Mouse (Mus musculus) midbrain, embryonic 15.5 days (tissue): ENCODE results near the gene Gm10775. TPM values are rescaled to one million over a fixed set of nuclear protein-coding genes. Genes with fewer than 3 reads are reported as not detected.

Source experiments
- ATAC-seq: fragments of 200-750 bp; cut with Nextera tagmentation; replicated peaks from 2 replicates; pipeline ENCODE4 v1.8.0; 2017; ENCODE audit warnings: moderate TSS enrichment
- H3K27ac ChIP-seq: fragments of 300-500 bp; sonication (generic); 2 replicates; pipeline ENCODE4 v1.5.1; 2015; ENCODE audit warnings: mild to moderate bottlenecking, inconsistent platforms
- H3K27me3 ChIP-seq: fragments of 300-500 bp; sonication (generic); replicated peaks from 2 replicates; pipeline ENCODE4 v1.6.1; 2015; ENCODE audit warnings: inconsistent platforms
- H3K36me3 ChIP-seq: fragments of 300-500 bp; sonication (generic); replicated peaks from 2 replicates; pipeline ENCODE4 v1.6.1; 2015; ENCODE audit warnings: inconsistent platforms
- H3K4me1 ChIP-seq: fragments of 300-500 bp; sonication (generic); 2 replicates; pipeline ENCODE4 v1.6.1; 2015; ENCODE audit warnings: inconsistent platforms
- H3K4me2 ChIP-seq: fragments of 300-500 bp; sonication (generic); 2 replicates; pipeline ENCODE4 v1.6.1; 2015; ENCODE audit warnings: inconsistent platforms, mild to moderate bottlenecking, moderate library complexity
- H3K4me3 ChIP-seq: fragments of 300-500 bp; sonication (generic); 2 replicates; pipeline ENCODE4 v1.5.1; 2015; ENCODE audit warnings: mild to moderate bottlenecking, inconsistent platforms
- H3K9ac ChIP-seq: fragments of 300-500 bp; sonication (generic); 2 replicates; pipeline ENCODE4 v1.6.1; 2015; ENCODE audit warnings: mild to moderate bottlenecking, inconsistent platforms
- H3K9me3 ChIP-seq: fragments of 300-500 bp; sonication (generic); 2 replicates; pipeline ENCODE4 v1.6.1; 2016; ENCODE audit warnings: inconsistent platforms
- WGBS: fragments of 180-500 bp; shearing (Covaris S2); methylation state at CpG from one replicate; pipeline ENCODE4 v1.1.7; 2015; ENCODE audit warnings: mixed read lengths; 5-methylcytosine and 5-hydroxymethylcytosine counted together
- polyA plus RNA-seq: library from polyadenylated mRNA; unstranded; fragments of >200 nt; fragmentation: Nextera tagmentation; extraction: Ambion mirVana; gene quantifications from 2 replicates; pipeline ENCODE4 v1.2.1, GENCODE M21; 2015

The Gm10775 gene
- polyA plus RNA-seq, 1 experiment from 2014 or later, result 0.14 TPM

- H3K27me3 ChIP-seq, result no peaks in the 10 kb centered on the region
- H3K4me2 ChIP-seq, result peak overlapping the region; percentile 64
- H3K9ac ChIP-seq, result peak overlapping the region; percentile 59
- WGBS, result 16% methylated on average over 9 of the region's 9 CpGs
- peak overlapping the region; percentile 91 for H3K27ac ChIP-seq
- H3K9me3 ChIP-seq, result peaks cover 28% of the 10 kb centered on the region
- peaks cover 15% of the 10 kb centered on the region; the same call in 1 of the 2 replicates for H3K4me1 ChIP-seq
- H3K36me3 ChIP-seq, result peaks cover 26% of the 10 kb centered on the region; the same call in 1 of the 2 replicates
- H3K4me3 ChIP-seq, result peak overlapping the region; percentile 52
- peak; percentile 60 for ATAC-seq
These were observed 18.6 kb downstream of the Gm10775 start for GRCm38 (mm10) chr13:65277994-65278382.

- peaks cover 22% of the 10 kb centered on the region for H3K9me3 ChIP-seq
- under 1% methylated on average over 50 of the region's 50 CpGs for WGBS
- H3K27ac ChIP-seq, result peak within 1 kb of the TSS; percentile 91
- peak within 1 kb of the TSS; percentile 64 for H3K4me2 ChIP-seq
- peak within 1 kb of the TSS; percentile 59 for H3K9ac ChIP-seq
- H3K4me1 ChIP-seq, result peaks cover 15% of the 10 kb centered on the region; the same call in 1 of the 2 replicates
- H3K36me3 ChIP-seq, result peaks cover 21% of the 10 kb centered on the region; the same call in 1 of the 2 replicates
- H3K27me3 ChIP-seq, result no peaks in the 10 kb centered on the region
- peak within 1 kb of the TSS; percentile 52 for H3K4me3 ChIP-seq
- peak; percentile 98 for ATAC-seq
These were observed 19.3 kb downstream of the Gm10775 start, which contains the start of gene Zfp369 for GRCm38 (mm10) chr13:65278383-65279341. Zfp369 (plus strand) TSS chr13:65278814.

GRCm38 (mm10) chr13:65286771-65287170 is 27.4 kb downstream of the Gm10775 start:
- Histone ChIP-seq H3K9me3 (peaks cover 59% of the 10 kb centered on the region), H3K4me1 (no peaks in the 10 kb centered on the region), H3K36me3 (peaks cover 71% of the 10 kb centered on the region), H3K4me3 (no peak overlapping the region), H3K4me2 (no peak overlapping the region), H3K27ac (no peak overlapping the region), H3K27me3 (no peaks in the 10 kb centered on the region), H3K9ac (no peak overlapping the region)
- no peak for ATAC-seq
- WGBS, result 93% methylated on average over 2 of the region's 2 CpGs

GRCm38 (mm10) chr13:65296354-65296753 is 37.0 kb downstream of the Gm10775 start:
- no peaks in the 10 kb centered on the region for H3K4me1 ChIP-seq
- H3K27me3 ChIP-seq, result no peaks in the 10 kb centered on the region
- no peak overlapping the region for H3K4me2 ChIP-seq
- H3K36me3 ChIP-seq, result peaks cover 73% of the 10 kb centered on the region
- no peak overlapping the region for H3K4me3 ChIP-seq
- ATAC-seq, result no peak
- peaks cover 72% of the 10 kb centered on the region for H3K9me3 ChIP-seq
- H3K27ac ChIP-seq, result no peak overlapping the region
- WGBS, result 96% methylated on average over 4 of the region's 4 CpGs
- H3K9ac ChIP-seq, result no peak overlapping the region

Other genes with a start within 250 kb of the Gm10775 start
- not detected in 2 replicates for gene Spata31d1c, start 226.5 kb upstream of the Gm10775 start, polyA plus RNA-seq
- not detected in 2 replicates for gene Prss47, start 206.8 kb upstream of the Gm10775 start, polyA plus RNA-seq
- 31.4 and 33.3 TPM in 2 replicates for gene Mfsd14b, start 146.6 kb upstream of the Gm10775 start, polyA plus RNA-seq
- not detected in 2 replicates for gene Olfr465-ps1, start 121.5 kb upstream of the Gm10775 start, polyA plus RNA-seq
- not detected in 2 replicates for gene Olfr466, start 109.3 kb upstream of the Gm10775 start, polyA plus RNA-seq
- 0.22 TPM in 1 of 2 replicates, not detected in the other for gene Nlrp4f, start 53.6 kb upstream of the Gm10775 start, polyA plus RNA-seq
- gene Zfp369, start 19.3 kb downstream of the Gm10775 start, polyA plus RNA-seq, result 15.4 and 18.2 TPM in 2 replicates